Mouse (Mus musculus) lung, postnatal 0 days (tissue): ENCODE measurements at regions not wholly inside any gene's neighbourhood (a gene's known extent, or its start where the extent isn't known, plus 50 kb on each side); places are given as distances from the start of the nearest gene placed in this dataset.

Experiments used
- CTCF ChIP-seq: IDR thresholded peaks from 2 replicates; pipeline ENCODE4 v1.5.1; 2016; ENCODE audit warnings: antibody characterized with exemption, mild to moderate bottlenecking
- EP300 ChIP-seq: IDR thresholded peaks from 2 replicates; pipeline ENCODE4 v1.6.1; 2016; ENCODE audit warnings: antibody characterized with exemption, mild to moderate bottlenecking, control low read depth

- TF ChIP-seq CTCF (no peak), EP300 (no peak)
Measured at GRCm38 (mm10) chr2:75600511-75600910, 58.5 kb upstream of the Hnrnpa3 start.
